Mouse (Mus musculus) midbrain, embryonic 10.5 days (tissue): Measurements from ENCODE around the gene Nipal4. TPM values are rescaled to one million over a fixed set of nuclear protein-coding genes. Genes with fewer than 3 reads are reported as not detected.
"Not testable (repeated sequence)": the region's sequence is repeated elsewhere in the genome, so short reads cannot be mapped to it uniquely, and the experiment has no call there.

Experiments
- DNase-seq: peaks from one replicate; pipeline ENCODE4 v3.0.0-alpha.2; 2017; ENCODE audit warnings: low spot score
- H3K27ac ChIP-seq: fragments of 300-500 bp; sonication (generic); replicated peaks from 2 replicates; pipeline ENCODE4 v1.5.1; 2016; ENCODE audit warnings: mild to moderate bottlenecking
- H3K27me3 ChIP-seq: fragments of 300-500 bp; sonication (generic); 2 replicates; pipeline ENCODE4 v1.6.1; 2016; ENCODE audit warnings: low read depth, mild to moderate bottlenecking; ENCODE audit not compliant: poor library complexity, severe bottlenecking
- H3K36me3 ChIP-seq: fragments of 300-500 bp; sonication (generic); 2 replicates; pipeline ENCODE4 v1.6.1; 2016; ENCODE audit warnings: mild to moderate bottlenecking, moderate library complexity
- H3K4me1 ChIP-seq: fragments of 300-500 bp; sonication (generic); 2 replicates; pipeline ENCODE4 v1.6.1; 2016
- H3K4me3 ChIP-seq: fragments of 300-500 bp; sonication (generic); 2 replicates; pipeline ENCODE4 v1.5.1; 2016; ENCODE audit warnings: mild to moderate bottlenecking, moderate library complexity
- H3K9me3 ChIP-seq: fragments of 300-500 bp; sonication (generic); replicated peaks from 2 replicates; pipeline ENCODE4 v1.6.1; 2016; ENCODE audit warnings: mild to moderate bottlenecking
- WGBS: fragments of 180-500 bp; shearing (Covaris S2); methylation state at CpG from one replicate; pipeline ENCODE4 v1.1.7; 2016; 5-methylcytosine and 5-hydroxymethylcytosine counted together
- polyA plus RNA-seq: library from polyadenylated mRNA; unstranded; fragments of >200 nt; fragmentation: Nextera tagmentation; extraction: Ambion mirVana; gene quantifications from 2 replicates; pipeline ENCODE4 v1.2.1, GENCODE M21; 2016

Nipal4 gene
- polyA plus RNA-seq, 1 experiment from 2014 or later, result 1.00 TPM

GRCm38 (mm10) chr11:46194175-46194574 lies 27.9 kb upstream of the Nipal4 start:
- Histone ChIP-seq H3K27ac (no peak overlapping the region), H3K9me3 (no peaks in the 10 kb centered on the region), H3K27me3 (no peaks in the 10 kb centered on the region), H3K36me3 (peaks cover 24% of the 10 kb centered on the region), H3K4me3 (no peak overlapping the region), H3K4me1 (no peaks in the 10 kb centered on the region)
- DNase-seq, result no peak
- 69% methylated on average over 4 of the region's 4 CpGs for WGBS

- no peak overlapping the region for H3K4me3 ChIP-seq
- WGBS, result 87% methylated on average over 2 of the region's 2 CpGs
- no peak for DNase-seq
Observed at GRCm38 (mm10) chr11:46188283-46188682, 22.0 kb upstream of the Nipal4 start.

GRCm38 (mm10) chr11:46185486-46185885 lies 19.2 kb upstream of the Nipal4 start:
- no peak for DNase-seq
- Histone ChIP-seq H3K36me3 (no peaks in the 10 kb centered on the region), H3K27ac (no peak overlapping the region), H3K9me3 (no peaks in the 10 kb centered on the region), H3K4me3 (no peak overlapping the region), H3K27me3 (no peaks in the 10 kb centered on the region), H3K4me1 (no peaks in the 10 kb centered on the region)
- WGBS, result 47% methylated on average over 4 of the region's 4 CpGs

More at GRCm38 (mm10) chr11:46188283-46188682, 22.0 kb upstream of the Nipal4 start:
- H3K9me3 ChIP-seq, result no peaks in the 10 kb centered on the region
- no peak overlapping the region for H3K27ac ChIP-seq
- no peaks in the 10 kb centered on the region for H3K36me3 ChIP-seq
- no peaks in the 10 kb centered on the region for H3K4me1 ChIP-seq
- no peaks in the 10 kb centered on the region for H3K27me3 ChIP-seq

- Histone ChIP-seq H3K4me3 (no peak overlapping the region), H3K36me3 (no peaks in the 10 kb centered on the region), H3K9me3 (no peaks in the 10 kb centered on the region), H3K27ac (no peak overlapping the region), H3K4me1 (no peaks in the 10 kb centered on the region), H3K27me3 (no peaks in the 10 kb centered on the region)
- no peak for DNase-seq
- 83% methylated on average over 3 of the region's 3 CpGs for whole genome bisulfite sequencing
Observed at GRCm38 (mm10) chr11:46184946-46185345, 18.6 kb upstream of the Nipal4 start.

- WGBS, result 88% methylated on average over 1 of the region's 1 CpGs
- not testable (repeated sequence) for H3K27me3 ChIP-seq, H3K4me1 ChIP-seq, H3K27ac ChIP-seq, H3K9me3 ChIP-seq, H3K4me3 ChIP-seq, H3K36me3 ChIP-seq, DNase-seq
Observed at GRCm38 (mm10) chr11:46182031-46182430, 15.7 kb upstream of the Nipal4 start.

- Histone ChIP-seq H3K27me3 (no peaks in the 10 kb centered on the region), H3K4me1 (no peaks in the 10 kb centered on the region), H3K4me3 (no peak overlapping the region), H3K27ac (no peak overlapping the region), H3K9me3 (no peaks in the 10 kb centered on the region), H3K36me3 (no peaks in the 10 kb centered on the region)
- WGBS, result 82% methylated on average over 10 of the region's 10 CpGs
- DNase-seq, result no peak
Observed at GRCm38 (mm10) chr11:46177246-46178043, 11.1 kb upstream of the Nipal4 start.

GRCm38 (mm10) chr11:46176155-46176554 lies 9.8 kb upstream of the Nipal4 start:
- no peaks in the 10 kb centered on the region for H3K9me3 ChIP-seq
- H3K4me1 ChIP-seq, result no peaks in the 10 kb centered on the region
- H3K36me3 ChIP-seq, result no peaks in the 10 kb centered on the region
- H3K4me3 ChIP-seq, result no peak overlapping the region
- H3K27me3 ChIP-seq, result no peaks in the 10 kb centered on the region
- H3K27ac ChIP-seq, result no peak overlapping the region
- no peak for DNase-seq
- 96% methylated on average over 6 of the region's 6 CpGs for WGBS

- DNase-seq, result no peak
- 92% methylated on average over 9 of the region's 9 CpGs for WGBS
- Histone ChIP-seq H3K27ac (no peak overlapping the region), H3K27me3 (peaks cover 3% of the 10 kb centered on the region; the same call in 1 of the 2 replicates), H3K9me3 (no peaks in the 10 kb centered on the region), H3K4me3 (no peak overlapping the region), H3K36me3 (no peaks in the 10 kb centered on the region), H3K4me1 (peaks cover 6% of the 10 kb centered on the region)
Observed at GRCm38 (mm10) chr11:46172128-46172527, 5.8 kb upstream of the Nipal4 start.

- Histone ChIP-seq H3K4me3 (no peak overlapping the region), H3K36me3 (no peaks in the 10 kb centered on the region), H3K4me1 (peaks cover 14% of the 10 kb centered on the region), H3K27me3 (peaks cover 25% of the 10 kb centered on the region), H3K27ac (no peak overlapping the region; the same call in 1 of the 2 replicates), H3K9me3 (no peaks in the 10 kb centered on the region)
- DNase-seq, result no peak
- WGBS, result 46% methylated on average over 3 of the region's 3 CpGs
Observed at GRCm38 (mm10) chr11:46169908-46170307, 3.6 kb upstream of the Nipal4 start.

- no peak for DNase-seq
- no peak overlapping the region for H3K27ac ChIP-seq
- H3K27me3 ChIP-seq, result peaks cover 34% of the 10 kb centered on the region
- peaks cover 14% of the 10 kb centered on the region for H3K4me1 ChIP-seq
- no peak overlapping the region for H3K4me3 ChIP-seq
- no peaks in the 10 kb centered on the region for H3K9me3 ChIP-seq
- no peaks in the 10 kb centered on the region for H3K36me3 ChIP-seq
- 93% methylated on average over 7 of the region's 7 CpGs for WGBS
Observed at GRCm38 (mm10) chr11:46168506-46168905, 2.2 kb upstream of the Nipal4 start.

- H3K27ac ChIP-seq, result no peak overlapping the region
- H3K4me1 ChIP-seq, result no peaks in the 10 kb centered on the region
- no peak overlapping the region for H3K4me3 ChIP-seq
- no peaks in the 10 kb centered on the region for H3K36me3 ChIP-seq
- no peak for DNase-seq
- H3K27me3 ChIP-seq, result no peaks in the 10 kb centered on the region
- H3K9me3 ChIP-seq, result no peaks in the 10 kb centered on the region
Observed at GRCm38 (mm10) chr11:46157462-46157861, 8.8 kb downstream of the Nipal4 start.

- Histone ChIP-seq H3K4me3 (no peak overlapping the region), H3K4me1 (no peaks in the 10 kb centered on the region), H3K36me3 (no peaks in the 10 kb centered on the region), H3K27ac (no peak overlapping the region), H3K9me3 (no peaks in the 10 kb centered on the region), H3K27me3 (no peaks in the 10 kb centered on the region)
- DNase-seq, result no peak
- WGBS, result 88% methylated on average over 8 of the region's 8 CpGs
Observed at GRCm38 (mm10) chr11:46156945-46157344, 9.4 kb downstream of the Nipal4 start.

- no peaks in the 10 kb centered on the region for H3K27me3 ChIP-seq
- H3K36me3 ChIP-seq, result peaks cover 24% of the 10 kb centered on the region
- H3K27ac ChIP-seq, result no peak overlapping the region
- no peaks in the 10 kb centered on the region for H3K4me1 ChIP-seq
- DNase-seq, result no peak
- H3K9me3 ChIP-seq, result no peaks in the 10 kb centered on the region; the same call in 1 of the 2 replicates
- WGBS, result 93% methylated on average over 5 of the region's 5 CpGs
- H3K4me3 ChIP-seq, result no peak overlapping the region
Observed at GRCm38 (mm10) chr11:46146619-46147018, 19.7 kb downstream of the Nipal4 start.
